Mouse (Mus musculus) ES-E14 (cell line): ENCODE results near the gene Hspa4.

ENCODE experiments used
- HCFC1 ChIP-seq: IDR thresholded peaks from 2 replicates; pipeline ENCODE4 v1.6.1; 2012; ENCODE audit warnings: low read length, inconsistent platforms, borderline replicate concordance; ENCODE audit not compliant: insufficient read depth
- MAFK ChIP-seq: IDR thresholded peaks from 2 replicates; pipeline ENCODE4 v1.6.1; 2014; ENCODE audit warnings: mild to moderate bottlenecking, low read depth, low read length, inconsistent platforms; ENCODE audit not compliant: insufficient read depth

DNA sequence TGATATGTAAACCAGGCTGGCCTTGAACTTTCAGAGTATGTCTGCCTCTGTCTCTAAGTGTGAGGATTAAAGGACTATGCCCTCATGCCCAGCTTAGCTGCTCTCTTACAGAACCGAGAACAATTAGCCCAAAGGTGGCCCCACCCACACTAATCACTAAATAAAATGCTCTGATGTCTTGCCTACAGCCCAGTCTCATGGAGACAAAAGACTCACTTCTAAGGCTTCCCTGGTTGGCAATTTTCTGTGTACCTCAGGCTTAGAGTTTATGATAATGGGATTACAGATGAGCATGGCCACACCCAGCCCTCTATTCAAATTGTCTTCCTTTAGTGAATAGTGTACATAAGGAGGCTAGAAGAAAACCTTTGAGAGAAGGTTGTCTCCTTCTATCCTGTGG is 11.1 kb upstream of the Hspa4 start:
- TF ChIP-seq MAFK (no peak), HCFC1 (no peak)
